Mouse (Mus musculus): ENCODE data around the gene Sbk3. TPM values are rescaled to one million over a fixed set of nuclear protein-coding genes. Genes with fewer than 3 reads are reported as not detected.
"Not testable (repeated sequence)": the region's sequence is repeated elsewhere in the genome, so short reads cannot be mapped to it uniquely, and the experiment has no call there.

The Sbk3 gene
- under 1 TPM; 0.44 to 0.86 TPM for total RNA-seq (2021)

- DNase-seq (ENCODE audit: low spot score in 2 of 2) = no peak
- intact Hi-C loops (cut with DNase I) = no loop called here
These were observed at the start of gene Sbk3 for GRCm38 (mm10) chr7:4971068-4971467. Gene Sbk3 (minus strand): TSS chr7:4971168.

DNA sequence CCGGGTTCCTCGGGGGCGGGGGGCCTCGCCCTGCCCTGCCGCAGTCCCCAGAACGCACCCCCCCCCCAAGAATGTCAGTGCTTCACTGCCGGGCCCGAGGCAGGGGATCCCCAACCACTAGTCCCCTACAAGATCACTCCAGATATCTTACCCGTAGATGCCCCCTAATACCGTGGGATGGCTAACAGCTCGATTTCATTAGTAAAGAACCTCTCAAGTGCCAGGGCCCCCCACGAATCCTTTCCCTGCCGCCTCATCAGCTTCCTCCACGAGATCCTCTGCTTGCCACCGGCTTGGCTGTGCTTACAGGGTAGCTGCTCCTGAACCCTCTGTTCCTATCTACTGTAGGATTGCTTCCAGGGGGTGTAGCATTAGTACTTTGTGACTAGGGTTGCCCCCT is 49.7 kb upstream of the Sbk3 start:
- no peak for DNase-seq (ENCODE audit: low spot score in 2 of 2)
- intact Hi-C loops (cut with DNase I) = loop anchor here (2.0 kb wide), 2 partner anchors 30 to 40 kb away; partner anchors contain the start of gene Zfp580

GRCm38 (mm10) chr7:5020000-5020681 is 49.2 kb upstream of the Sbk3 start, which contains the start of the genes Zfp865 and Ccdc106:
Gene Zfp865 (plus strand): TSS chr7:5020376.
Gene Ccdc106 (plus strand): TSS chr7:5020553.
- intact Hi-C loops (cut with DNase I) = loop anchor here (2.0 kb wide), 2 partner anchors 31 to 41 kb away; partner anchors contain the start of gene Zfp580
- peak; percentile 99 to 100 for DNase-seq (ENCODE audit: low spot score in 2 of 2)

DNA sequence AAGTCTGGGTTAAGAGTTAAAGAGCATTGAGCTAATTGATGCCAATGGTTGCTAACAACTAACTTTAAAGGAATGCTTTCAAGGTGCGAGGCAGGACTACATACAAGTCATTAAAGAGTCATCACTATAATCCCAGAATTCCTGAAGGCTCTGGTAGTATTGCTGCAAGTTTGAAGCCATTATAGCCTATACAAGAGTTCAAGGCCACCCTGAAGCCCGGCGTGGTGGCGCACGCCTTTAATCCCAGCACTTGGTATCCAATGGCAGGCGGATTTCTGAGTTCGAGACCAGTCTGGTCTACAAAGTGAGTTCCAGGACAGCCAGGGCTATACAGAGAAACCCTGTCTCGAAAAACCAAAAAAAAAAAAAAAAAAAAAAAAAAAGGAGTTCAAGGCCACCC is 48.6 kb upstream of the Sbk3 start:
- intact Hi-C loops (cut with DNase I); DNase-seq (ENCODE audit: low spot score in 2 of 2): not testable (repeated sequence)

DNA sequence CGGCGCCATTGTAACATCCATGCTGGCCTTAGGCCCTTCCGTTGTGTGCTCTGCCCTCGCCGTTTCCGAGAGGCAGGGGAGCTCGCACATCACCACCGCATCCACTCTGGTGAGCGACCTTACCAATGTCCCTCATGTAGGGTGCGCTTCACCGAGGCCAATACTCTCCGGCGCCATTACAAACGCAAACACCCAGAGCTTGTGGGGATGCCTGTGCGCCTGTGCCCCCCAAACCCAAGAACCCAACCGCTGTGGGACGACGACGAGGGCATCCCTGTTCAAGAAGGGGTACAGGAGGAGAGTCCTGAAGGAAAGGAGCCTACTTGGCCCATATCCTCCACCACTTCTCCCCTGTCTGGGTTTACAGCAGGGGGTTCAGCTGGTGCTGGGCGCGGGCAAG is 47.0 kb upstream of the Sbk3 start:
- no peak for DNase-seq (ENCODE audit: low spot score in 2 of 2)
- intact Hi-C loops (cut with DNase I) = no loop called here

DNA sequence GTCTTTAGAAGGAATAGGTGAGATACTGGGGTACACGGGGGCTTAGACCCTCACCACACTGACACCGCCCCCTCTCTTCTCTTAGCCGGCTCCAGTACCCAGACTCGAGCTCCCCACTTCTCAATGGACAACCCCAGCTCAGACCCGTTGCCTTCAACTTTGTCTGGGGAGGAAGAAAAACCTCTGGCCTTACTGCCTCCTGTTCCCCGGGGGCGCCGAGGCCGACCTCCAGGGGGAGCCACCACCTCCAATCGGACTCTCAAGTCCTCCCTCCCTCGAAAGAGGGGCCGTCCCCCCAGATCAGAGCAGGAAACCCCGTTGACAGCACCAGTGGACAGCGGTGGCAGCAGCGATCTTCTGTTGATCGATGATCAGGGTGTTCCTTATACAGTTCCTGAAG is 46.4 kb upstream of the Sbk3 start:
- DNase-seq (ENCODE audit: low spot score in 2 of 2) = no peak
- intact Hi-C loops (cut with DNase I) = no loop called here

GRCm38 (mm10) chr7:5016920-5017319 is 46.0 kb upstream of the Sbk3 start:
- no peak for DNase-seq (ENCODE audit: low spot score in 2 of 2)
- intact Hi-C loops (cut with DNase I) = no loop called here

DNA sequence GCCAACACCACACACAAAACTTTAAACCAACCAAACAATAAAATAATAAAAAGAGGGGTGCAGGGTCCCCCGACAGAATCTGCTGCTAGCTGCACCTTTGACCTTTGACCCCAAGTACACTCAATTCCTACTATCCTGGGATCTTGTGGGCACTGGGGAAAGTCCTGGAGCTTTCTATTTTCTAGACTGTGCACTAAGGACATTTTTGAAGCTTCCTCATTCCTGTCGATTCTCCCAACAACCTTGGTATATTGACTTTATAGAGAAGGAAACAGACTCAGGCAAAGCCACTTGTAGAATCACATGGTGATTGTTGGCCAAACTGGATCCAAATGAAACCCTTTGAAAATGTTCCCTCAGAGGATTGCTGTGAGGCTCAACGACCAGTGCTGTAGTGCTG is 45.1 kb upstream of the Sbk3 start:
- DNase-seq (ENCODE audit: low spot score in 2 of 2) = no peak
- intact Hi-C loops (cut with DNase I) = no loop called here

DNA sequence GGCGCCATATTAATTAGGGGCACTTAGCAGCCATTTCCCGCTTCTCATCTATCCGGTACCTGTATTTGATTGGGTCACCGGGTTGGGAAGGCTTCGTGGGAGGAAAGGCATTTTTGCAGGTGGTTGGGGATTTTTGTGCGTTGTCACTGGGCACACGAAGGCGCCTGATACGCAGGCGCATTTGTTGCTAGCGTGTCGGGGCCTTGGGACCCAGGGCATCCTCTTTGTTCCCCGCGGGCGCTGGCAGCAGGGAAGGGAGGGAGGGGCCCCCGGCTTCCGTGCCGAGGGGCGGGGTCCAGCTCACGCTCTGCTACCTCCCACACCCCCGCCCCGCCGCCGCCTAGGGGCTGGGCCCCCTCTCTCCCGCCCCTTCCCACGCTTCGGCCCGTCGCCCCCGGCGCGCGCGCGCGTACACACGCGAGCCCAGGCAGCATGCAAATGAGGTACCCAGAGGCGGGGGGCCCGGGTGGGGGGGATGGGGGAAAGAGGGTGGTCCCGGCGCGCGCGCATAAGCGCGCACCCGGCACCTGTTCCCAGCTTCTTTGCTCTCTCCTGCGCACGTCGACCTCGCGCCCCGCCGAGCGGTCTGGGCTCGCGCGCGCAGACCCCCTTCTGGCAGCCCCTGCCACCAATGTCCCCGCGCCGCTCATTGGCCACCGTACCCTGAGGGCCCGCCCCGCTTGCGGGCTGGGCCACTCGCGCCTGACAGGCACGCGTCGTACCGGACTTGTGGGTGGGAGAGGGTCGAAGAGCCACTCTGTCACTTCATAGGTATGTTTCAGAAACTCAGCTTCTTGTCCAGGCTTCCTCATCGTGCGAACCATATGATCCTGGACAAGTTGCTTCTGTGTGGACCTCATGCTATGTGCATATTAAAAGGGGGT is 44.4 kb upstream of the Sbk3 start, which contains the start of gene Gm44973:
Gene Gm44973, plus strand, starts transcription at position 379 of the 884 bp plus-strand sequence.
- intact Hi-C loops (cut with DNase I) = no loop called here
- peak; percentile 90 to 91 for DNase-seq (ENCODE audit: low spot score in 2 of 2)

GRCm38 (mm10) chr7:5014251-5015117 is 43.5 kb upstream of the Sbk3 start, which contains the start of the genes Zfp524 and Fiz1:
Gene Zfp524 (plus strand): TSS chr7:5014415.
Gene Fiz1 (minus strand): TSS chr7:5014697.
- intact Hi-C loops (cut with DNase I) = loop anchor here (1.0 kb wide), 1 partner anchor 18 kb away; the partner anchor contains the start of gene Zfp579
- DNase-seq (ENCODE audit: low spot score in 2 of 2) = peak; percentile 94 to 97

GRCm38 (mm10) chr7:5012681-5013513 is 41.9 kb upstream of the Sbk3 start:
- intact Hi-C loops (cut with DNase I) = no loop called here

GRCm38 (mm10) chr7:5008229-5008628 is 37.3 kb upstream of the Sbk3 start:
- intact Hi-C loops (cut with DNase I) = no loop called here
- no peak for DNase-seq (ENCODE audit: low spot score in 2 of 2)

More at GRCm38 (mm10) chr7:5012681-5013513, 41.9 kb upstream of the Sbk3 start:
- DNase-seq (ENCODE audit: low spot score in 2 of 2) = no peak

GRCm38 (mm10) chr7:5002876-5003275 is 31.9 kb upstream of the Sbk3 start:
- DNase-seq (ENCODE audit: low spot score in 2 of 2); intact Hi-C loops (cut with DNase I): not testable (repeated sequence)

- no peak for DNase-seq (ENCODE audit: low spot score in 2 of 2)
These were observed 28.9 kb upstream of the Sbk3 start for GRCm38 (mm10) chr7:4999876-5000275.

GRCm38 (mm10) chr7:4996934-4997333 is 26.0 kb upstream of the Sbk3 start:
- DNase-seq (ENCODE audit: low spot score in 2 of 2) = no peak
- intact Hi-C loops (cut with DNase I) = loop anchor here (1.0 to 5.0 kb wide), 2 partner anchors 17 to 55 kb away; partner anchors contain the start of genes Fiz1 and Zfp524

More at GRCm38 (mm10) chr7:4999876-5000275, 28.9 kb upstream of the Sbk3 start:
- intact Hi-C loops (cut with DNase I) = loop anchor here (5.0 kb wide), 1 partner anchor 58 kb away; no protein-coding TSS in a partner anchor

GRCm38 (mm10) chr7:4996003-4996895 is 25.3 kb upstream of the Sbk3 start, which contains the start of gene Zfp579:
Gene Zfp579 (minus strand): TSS chr7:4996158.
- intact Hi-C loops (cut with DNase I) = loop anchor here (1.0 to 5.0 kb wide), 2 partner anchors 18 to 54 kb away; partner anchors contain the start of genes Fiz1 and Zfp524
- DNase-seq (ENCODE audit: low spot score in 2 of 2) = peak; percentile 92
